Mouse (Mus musculus) mature B cell (primary cell): ENCODE results near the gene Slx1b.
"Not testable (repeated sequence)": the region's sequence is repeated elsewhere in the genome, so short reads cannot be mapped to it uniquely, and the experiment has no call there.

Source experiments
- in situ Hi-C: fragments of 300-500 bp; cut with MboI; formaldehyde crosslinking; loops from 2 replicates; pipeline ENCODE4 v1.14.3; 2019

Slx1b gene

DNA sequence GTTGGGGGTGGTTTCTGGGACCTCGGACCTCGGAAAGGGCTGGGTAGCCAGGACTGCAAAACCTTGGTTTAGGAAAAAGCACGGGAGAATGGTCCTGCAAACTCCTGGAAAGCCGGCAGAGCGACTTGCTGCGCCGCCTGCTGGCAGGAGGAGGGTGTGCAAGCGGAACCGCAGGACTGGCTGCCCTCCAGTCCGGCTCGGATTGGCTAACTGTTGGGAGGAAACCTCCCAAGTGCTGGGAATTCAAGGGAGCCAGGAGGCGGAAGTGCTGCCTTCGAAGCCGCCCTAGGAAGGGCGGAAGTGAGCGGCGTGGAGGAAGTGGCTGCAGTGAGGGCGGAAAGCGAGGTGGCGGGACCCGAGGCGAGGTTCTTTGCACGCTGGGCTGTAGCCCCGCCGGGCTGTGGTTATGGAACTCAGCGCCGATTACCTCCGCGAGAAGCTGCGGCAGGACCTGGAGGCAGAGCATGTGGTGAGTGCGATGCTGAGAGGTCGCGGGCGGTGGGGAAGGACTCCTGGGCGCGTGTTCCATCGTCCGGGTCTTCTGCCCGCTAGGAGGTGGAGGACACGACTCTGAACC lies at the start of gene Slx1b:
Gene Slx1b (minus strand): TSS at position 154 of the 577 bp plus-strand sequence.
- in situ Hi-C loops: loop anchor here (10.0 kb wide), 1 partner anchor 111 kb away; the partner anchor contains the start of genes Apobr and Cln3

DNA sequence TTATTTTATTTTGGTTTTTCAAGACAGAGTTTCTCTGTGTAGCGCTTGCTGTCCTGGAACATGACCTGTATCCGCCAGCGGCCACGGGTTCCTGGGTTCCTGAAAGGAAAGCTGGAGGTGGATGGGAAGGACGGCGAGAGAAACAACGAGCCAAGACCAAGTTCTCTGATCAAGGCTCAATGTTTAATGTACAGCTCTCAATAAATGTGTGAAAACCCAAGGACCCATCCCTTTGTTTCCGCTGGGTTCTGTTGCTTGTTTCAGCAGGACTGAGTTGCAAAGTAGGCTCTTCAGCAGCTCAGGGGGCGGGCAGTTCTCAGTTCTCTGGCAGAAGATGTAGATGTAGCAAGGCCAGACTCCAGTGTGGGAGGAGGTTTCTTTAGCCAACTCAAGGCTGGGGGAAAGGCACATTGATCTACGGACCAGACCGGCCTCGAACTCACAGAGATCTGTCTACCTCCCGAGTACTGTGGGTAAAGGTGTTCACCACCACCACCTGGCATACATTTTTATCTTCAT lies 46.4 kb upstream of the Slx1b start:
- in situ Hi-C loops: no loop called here

DNA sequence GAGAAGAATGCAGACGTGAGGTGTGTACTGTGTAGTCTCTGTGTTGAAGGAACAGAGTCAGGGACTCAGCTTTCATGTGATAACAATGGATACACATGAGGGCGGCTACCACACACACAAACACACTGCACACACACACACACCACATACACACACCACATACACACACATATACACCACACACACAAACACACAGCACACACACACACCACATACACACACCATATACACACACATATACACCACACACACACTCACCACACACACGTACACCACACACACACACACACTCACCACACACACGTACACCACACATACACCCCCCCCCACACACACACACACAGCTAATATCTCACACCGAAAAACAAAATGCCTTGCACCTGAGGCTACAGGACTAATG lies 45.9 kb upstream of the Slx1b start:
- in situ Hi-C loops: no loop called here

DNA sequence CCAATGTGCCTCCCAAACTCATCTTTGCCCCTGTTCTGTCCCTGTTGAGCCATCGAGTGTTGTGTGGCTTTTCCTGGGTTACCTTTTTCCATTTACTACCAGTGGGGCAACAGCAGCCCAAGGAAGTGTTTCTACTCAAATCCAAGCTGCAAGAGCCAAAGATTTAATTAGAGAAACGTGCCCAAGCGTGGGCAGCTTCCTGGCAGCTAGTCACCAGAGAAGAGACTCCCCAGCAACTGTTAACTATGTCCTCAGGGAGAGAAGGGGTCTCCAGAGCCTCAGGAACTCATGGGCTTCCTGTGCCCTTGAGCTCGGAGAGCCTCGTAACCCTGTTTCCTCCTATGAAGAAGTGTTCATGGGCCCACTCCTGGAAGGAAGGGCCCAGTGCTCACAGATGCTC lies 45.4 kb upstream of the Slx1b start:
- in situ Hi-C loops: no loop called here

DNA sequence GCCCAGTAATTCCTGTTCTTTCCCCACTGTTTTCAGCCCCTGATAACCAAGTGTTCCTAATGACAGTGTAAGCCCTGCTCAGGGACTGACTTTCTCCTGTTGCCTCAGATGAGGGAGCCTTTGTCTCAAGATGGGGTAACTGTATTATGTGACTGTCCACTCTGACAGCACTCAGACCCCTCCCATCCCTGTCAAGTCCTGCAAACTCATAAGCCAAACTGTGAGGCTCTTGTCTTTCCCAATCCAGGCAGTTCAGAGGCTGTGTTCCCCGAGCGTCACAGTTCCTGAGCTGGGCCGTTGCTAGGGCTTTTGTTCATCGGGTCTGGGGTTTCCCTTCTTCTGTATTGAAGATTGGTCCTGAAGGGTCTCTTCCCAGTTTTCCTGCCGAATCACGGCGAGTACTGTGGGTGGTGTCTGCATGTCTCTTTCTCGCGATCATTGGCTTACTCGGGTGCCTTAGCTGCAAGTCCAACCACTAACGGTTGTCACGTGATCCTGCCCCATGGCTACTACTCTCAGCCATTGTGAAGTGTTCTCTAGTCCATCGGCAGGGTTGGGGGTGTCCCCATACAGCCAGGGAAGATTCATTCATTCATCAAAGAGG lies 44.6 kb upstream of the Slx1b start:
- in situ Hi-C loops: no loop called here

DNA sequence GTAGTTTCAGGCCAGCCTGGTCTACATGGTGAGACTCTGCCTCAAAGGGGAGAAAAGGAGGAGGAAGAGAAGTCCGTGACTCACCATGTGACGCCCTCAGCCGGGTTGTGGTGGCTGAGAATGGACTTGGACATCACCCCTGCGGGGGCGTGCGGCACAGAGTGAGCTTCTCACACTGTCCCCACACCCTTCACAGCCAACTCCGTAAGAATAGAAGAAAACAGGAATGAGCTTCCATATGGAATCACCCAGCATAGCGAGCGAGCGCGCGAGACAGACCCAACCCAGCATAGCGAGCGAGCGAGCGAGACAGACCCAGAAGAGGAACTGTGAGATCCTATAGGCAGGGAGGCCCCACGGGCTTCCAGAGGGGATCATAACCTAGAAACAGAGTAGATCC lies 44.0 kb upstream of the Slx1b start:
- in situ Hi-C loops: no loop called here

DNA sequence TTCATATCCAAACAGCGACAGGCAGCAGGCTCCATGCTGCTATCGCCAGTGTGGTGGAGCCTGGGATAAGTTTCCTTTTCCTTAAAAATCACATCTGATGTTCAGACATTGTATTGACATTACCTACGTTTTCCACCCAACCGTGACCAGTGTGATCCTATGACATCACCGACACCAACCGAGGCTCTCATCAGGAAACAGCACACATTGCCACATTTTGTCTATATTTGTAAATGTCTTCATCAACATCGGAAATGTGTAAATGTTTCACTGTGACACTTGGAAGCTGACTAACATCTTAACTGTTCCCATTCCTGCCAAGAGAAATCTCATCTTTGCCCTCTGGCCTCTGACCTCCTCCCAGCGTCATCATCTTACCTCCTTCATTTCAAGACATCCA lies 40.5 kb upstream of the Slx1b start:
- in situ Hi-C loops: no loop called here

DNA sequence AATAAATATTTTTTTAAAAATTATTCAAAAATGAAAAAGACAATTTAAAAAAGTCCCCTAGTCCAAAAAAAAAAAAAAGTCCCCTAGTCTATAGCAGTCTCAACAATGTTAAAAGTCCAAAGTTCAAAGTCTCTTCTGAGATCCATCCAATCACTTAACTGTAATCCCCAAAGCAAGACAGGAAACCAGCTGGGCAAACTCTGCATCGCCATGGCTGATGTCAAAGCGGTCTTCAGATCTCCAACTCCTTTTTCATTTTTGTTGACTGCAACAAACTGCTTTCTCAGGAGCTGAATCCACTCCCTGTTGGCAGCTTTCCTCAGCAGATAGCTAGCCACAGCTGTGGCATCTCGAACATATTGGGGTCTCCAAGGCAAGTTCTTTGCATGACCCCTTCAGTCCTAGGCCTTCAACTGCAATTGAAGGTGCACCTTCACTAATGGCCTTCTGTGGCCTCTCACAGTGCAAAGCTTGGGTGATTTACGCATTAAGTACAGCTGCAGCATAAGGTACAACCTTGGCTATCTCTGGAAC lies 34.7 kb upstream of the Slx1b start:
- in situ Hi-C loops: not testable (repeated sequence)

DNA sequence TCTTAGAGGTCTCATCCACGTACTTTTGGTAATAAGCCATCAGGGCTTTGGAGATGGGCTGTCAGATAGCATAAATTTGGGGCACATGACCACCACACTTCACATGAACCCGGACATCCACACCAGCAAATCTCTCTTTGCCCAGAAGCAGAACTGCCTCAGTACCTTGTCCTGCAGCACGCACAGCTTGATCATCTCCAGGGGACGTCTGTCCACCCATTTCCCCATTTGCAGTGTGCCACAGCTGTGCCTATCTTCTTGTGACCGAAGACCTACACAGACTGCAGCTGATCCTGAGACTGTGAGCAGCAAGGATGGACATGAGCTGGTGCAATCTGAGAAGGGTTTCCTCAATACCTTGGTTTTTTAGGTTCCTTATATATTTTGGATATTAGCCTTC lies 30.1 kb upstream of the Slx1b start:
- in situ Hi-C loops: no loop called here

DNA sequence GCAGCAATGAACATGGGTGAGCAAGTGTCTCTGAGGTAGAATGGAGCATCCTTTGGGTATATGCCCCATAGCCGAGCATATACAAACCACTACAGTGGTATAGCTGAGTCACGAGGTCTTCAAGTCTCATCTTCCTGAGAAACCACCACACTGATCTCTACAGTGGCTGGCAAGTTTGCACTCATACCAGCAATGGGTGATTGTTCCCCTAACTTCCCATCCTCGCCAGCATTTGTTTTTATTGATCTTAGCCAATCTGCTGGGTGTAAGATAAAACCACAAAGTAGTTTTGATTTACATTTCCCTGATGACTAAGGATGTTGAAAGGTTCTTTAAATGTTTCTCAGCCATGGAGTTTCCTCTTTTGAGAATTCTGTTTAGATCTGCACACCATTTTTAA lies 29.5 kb upstream of the Slx1b start:
- in situ Hi-C loops: no loop called here

DNA sequence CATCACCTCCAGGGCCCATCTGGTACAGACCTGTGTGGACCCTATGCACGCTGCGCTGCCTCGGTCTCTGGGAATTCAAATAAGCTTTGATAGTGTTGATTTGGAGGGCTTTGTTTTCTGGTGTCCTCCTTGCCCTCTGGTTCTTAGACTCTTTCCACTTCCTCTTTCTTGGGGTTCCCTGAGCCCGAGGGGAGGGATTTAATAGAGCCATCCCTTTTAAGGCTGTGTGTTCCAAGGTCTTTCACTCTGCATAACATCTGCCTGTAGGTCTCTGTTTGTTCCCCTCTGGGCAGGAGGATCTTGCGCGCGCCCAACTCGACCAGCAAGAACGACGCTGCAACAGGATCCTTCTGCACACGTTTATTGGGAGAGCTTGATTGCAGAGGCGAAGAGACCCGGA lies 26.1 kb upstream of the Slx1b start:
- in situ Hi-C loops: no loop called here

DNA sequence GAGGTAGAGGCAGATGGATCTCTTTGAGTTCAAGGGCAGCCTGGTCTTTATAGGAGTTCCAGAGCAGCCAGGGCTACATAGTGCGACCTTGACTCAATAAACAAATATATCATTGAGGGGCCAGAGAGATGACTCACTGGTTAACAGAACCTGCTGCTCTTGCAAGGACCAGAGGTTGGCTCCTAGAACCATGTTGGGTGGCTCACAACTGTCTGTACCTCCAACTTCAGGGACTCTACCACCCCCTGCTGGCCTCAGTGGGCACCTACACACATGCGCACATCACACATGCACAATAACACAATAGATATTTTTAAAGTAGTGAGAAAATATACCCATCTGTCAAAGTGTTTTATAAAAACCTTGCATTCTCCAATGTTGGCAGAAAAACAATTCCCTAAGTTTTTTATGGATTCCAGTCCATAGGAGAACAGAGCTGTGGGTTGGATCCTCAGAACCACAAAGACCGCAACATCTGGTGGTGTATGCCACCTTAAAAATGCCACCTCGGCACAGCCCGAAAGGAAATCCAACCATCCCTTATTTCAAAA lies 23.3 kb upstream of the Slx1b start:
- in situ Hi-C loops: no loop called here

DNA sequence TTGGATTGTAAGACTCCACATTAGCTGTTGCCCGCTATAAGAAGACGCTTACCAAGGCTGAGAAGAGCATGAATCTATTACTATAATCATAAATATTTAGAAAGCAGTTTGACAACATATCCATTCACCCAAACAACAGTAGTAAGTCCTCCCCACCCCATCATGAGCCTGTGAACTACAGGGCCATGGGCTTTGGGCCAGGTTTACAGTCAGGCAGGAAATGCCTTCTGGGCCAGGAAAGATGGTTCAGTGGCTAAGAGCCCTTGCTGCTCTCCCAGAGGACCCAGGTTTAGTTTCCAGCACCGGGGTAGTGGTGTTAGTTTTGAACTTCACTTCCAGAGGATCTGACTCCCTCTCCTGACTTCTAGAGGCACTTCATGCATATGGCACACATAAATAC lies 22.0 kb upstream of the Slx1b start:
- in situ Hi-C loops: no loop called here

DNA sequence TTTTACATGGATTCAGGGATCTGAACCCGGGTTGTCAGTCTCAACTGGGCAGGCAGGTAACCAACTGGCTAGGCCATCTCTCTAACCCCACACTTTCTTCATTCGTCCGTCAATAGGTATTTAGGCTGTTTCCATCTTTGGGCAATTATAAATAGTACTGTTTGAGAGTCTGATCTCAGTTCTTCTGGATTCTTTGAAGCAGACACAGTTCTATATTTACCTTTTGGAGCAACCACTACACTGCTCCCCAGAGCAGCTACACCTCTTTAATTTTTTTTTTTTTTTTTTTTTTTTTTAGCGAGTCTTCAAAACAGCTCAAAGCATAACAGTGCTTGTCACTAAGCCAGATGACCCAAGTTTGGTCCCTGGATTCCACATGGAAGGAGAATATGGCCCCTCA lies 20.1 kb upstream of the Slx1b start:
- in situ Hi-C loops: no loop called here

DNA sequence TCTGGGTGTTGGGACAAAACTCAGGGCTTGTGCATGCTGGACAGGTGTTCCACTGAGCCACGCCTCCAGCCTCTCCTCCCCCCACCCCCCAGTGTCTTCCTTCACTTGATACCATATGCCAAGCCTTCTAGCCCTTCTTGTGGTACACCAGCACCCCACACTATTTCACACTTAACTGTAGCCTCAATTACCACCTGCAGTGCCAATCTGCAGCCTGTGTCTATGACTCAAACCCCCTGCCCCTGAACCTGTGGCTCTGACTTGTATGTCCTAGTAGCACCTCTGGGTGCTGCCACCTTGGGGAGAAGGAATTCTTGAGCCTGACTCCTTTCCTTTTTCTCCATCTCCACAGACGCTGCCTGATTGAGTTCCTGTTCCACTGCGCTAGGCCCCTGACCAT lies 16.3 kb upstream of the Slx1b start:
- in situ Hi-C loops: no loop called here

DNA sequence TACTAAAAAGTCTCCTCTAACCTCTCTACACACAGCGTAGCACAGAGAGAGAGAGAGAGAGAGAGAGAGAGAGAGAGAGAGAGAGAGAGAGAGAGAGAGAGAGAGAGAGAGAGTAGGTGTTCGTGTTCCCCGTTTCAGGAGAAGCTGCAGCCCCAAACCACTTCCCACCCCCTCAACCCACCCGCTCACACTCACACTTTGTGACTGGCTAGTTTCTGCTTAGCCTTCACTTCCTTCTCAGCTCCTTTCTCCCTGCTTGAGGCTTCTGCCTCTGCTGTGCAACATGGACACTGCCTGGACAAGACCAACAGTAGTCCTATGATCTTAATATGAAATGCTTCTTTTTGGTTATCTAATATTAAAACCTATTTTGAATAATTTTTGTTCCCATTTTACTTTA lies 14.7 kb upstream of the Slx1b start:
- in situ Hi-C loops: no loop called here

DNA sequence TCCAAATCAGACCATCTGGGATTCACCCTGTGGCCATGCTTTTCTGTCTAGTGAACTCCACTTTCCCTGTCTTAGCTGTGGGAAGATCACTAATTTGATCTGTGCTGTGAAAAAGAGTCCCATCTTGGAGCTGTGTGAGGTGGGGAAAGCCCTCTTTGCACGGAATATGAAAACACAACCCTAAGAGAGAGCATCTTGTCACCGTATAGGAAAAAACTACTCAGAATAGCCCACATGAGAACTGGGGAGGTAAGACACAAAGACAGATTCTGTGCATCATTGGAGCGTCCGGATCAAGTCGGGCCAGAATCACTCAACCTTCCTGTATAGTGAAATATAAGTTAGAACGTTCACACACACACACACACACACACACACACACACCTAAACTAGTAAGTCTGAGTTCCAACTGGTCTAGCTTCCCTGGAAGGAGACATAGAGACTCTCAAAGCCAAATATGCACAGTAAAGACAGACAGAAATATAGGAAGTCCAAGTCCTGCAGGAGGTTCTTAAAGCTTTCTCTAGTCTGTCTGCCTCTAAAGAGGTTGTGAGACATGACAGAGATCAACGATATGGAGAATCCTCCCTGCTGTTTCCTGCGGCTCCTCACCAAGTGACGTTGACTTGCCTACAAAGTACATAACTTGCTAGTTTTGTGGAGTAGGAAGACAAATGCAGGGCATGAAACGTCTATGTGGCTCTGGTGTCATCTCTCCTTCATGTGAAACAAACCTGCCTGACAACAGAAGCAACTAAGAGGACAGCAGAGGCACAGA lies 12.8 kb upstream of the Slx1b start:
- in situ Hi-C loops: no loop called here

DNA sequence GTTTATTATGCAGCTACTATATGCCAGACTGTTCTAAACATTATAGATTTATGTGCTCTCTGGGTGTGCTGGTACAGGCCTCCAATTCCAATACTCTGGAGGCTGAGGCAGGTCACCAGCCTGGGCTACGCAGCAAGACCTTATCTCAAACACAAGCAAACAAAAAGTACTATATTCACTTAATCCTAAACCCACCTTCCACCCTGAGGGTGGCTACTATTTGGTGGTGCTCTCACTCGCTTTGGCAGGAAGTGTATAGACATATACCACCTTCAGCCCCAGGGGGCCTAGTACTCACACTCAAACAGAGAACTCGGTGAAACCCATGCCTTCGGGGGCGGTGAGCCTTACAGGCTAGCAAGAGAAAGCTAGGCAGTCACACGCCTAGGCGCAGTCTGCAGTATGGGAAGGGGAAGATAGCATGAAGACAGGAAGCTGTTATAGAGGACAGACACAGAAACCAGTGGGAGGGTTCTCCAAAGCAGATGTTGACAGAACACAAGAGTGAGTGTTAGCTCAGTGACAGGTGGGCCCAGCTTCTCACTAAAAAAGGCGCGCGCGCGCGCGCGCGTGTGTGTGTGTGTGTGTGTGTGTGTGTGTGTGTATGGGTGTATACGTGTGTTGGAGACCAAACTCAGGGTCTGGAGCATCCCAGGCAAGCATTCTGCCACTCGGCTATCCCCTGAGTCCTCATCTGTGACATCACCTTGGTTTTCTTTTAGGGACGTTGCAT lies 12.0 kb upstream of the Slx1b start, which contains the start of gene Coro1a:
Gene Coro1a (minus strand): TSS at position 346 of the 733 bp plus-strand sequence.
- in situ Hi-C loops: no loop called here

DNA sequence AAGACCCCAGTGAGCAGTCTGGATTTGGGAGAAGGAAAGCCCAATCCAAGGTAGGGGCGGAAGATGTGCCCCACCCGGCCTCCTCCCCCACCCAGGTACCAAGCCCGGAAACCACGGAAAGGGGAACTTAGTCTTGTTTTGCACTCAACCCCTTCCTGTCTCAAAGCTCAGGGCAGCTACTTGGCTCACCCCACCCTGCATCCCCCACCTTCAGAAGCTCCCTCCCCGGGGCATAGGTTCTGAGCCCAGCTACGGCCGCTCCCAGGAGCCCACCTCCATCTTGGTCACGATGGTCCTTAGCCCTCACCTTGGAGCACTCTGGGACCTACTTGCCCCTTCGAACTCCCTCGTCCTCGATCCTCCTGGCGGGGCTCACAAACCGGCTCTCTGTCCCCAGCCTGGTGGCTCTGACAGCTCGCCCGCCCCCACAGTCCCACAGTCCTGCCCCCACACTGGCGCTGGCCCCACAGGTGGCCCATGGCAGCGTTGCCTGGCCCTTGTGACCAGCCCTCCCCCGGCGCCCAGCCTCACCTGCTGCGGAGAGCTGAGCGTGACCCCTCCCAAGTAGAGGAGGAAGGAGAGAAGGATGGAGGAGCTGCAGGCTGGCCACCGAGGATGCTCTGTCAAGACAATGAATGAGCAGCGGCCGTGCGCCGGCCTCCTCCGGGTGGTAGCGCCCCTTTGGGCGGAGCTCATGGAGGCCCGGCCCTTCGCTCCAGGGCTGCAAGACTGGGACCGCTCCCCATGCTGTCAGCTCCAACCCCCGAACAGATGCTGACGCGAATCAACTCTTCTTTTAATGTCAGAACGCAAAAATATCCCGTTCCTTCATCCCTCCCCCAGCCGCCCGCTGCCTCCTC lies 8.8 kb upstream of the Slx1b start:
- in situ Hi-C loops: no loop called here

DNA sequence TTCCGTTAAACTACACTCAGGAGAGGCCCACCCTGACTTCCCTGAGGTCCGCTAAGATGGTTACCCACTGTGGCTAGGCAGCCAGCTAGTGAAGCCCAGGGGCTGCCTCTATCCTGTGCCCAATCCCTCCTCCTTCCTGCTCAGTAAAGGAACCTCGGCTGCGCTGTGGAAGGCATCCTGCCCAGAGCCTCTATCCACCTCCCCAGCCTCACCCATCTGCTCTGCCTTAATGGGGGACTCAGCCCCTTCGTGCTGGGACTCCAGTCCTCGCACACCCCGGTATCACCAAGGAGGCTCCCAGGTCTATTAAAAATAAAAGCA lies 8.1 kb upstream of the Slx1b start:
- in situ Hi-C loops: no loop called here
